Mouse (Mus musculus) thymus, postnatal 14 days (tissue): ENCODE measurements at regions not wholly inside any gene's neighbourhood (a gene's known extent, or its start where the extent isn't known, plus 50 kb on each side); places are given as distances from the start of the nearest gene placed in this dataset.

ENCODE experiments used
- DNase-seq: peaks from one replicate; pipeline ENCODE4 v3.0.0; 2021

DNA sequence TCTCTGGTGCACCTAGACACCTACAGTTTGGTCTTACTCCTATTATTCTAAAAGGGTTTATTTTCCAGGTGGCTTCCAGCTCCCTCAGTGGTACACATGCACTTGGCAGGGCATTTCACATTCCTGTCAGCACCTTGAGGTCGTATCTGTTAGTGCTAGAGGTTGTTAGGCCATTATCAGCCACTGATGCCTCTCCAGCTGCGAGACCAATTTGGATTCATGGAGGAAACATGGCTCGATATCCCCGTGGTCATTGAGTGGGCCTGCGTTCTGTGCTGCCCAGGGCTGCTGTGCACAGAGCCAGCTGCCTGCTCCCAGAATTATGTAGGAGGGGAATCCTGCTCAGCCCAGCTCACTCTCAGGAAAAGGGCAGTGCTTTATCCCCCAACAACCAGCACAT, 60.1 kb upstream of the Irx1 start:
- DNase-seq, result no peak

GRCm38 (mm10) chr13:72043930-72044470, 80.5 kb upstream of the Irx1 start:
- DNase-seq, result no peak

- DNase-seq, result no peak
These were observed 92.9 kb upstream of the Irx1 start for GRCm38 (mm10) chr13:72056469-72056868.

DNA sequence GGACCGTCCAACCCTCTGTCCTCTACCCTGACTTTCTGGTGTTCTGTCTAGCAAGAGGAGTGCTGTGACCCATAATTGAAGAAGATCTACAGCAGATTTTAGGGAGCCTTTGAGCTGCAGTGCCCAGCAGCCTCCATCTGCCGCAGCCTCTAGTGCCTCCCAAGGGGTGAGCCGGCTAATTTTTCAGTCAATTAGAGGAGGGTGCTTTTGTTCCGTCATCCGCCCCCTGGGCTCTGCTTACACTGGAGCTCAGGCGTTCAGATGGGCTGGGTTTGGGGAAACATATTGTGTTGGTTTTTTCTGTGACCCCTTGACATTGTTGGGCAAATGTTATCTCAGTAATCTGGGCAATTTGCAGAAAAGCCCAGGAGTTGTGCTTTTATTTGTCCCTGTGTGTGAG, 98.1 kb upstream of the Irx1 start:
- DNase-seq, result no peak

DNA sequence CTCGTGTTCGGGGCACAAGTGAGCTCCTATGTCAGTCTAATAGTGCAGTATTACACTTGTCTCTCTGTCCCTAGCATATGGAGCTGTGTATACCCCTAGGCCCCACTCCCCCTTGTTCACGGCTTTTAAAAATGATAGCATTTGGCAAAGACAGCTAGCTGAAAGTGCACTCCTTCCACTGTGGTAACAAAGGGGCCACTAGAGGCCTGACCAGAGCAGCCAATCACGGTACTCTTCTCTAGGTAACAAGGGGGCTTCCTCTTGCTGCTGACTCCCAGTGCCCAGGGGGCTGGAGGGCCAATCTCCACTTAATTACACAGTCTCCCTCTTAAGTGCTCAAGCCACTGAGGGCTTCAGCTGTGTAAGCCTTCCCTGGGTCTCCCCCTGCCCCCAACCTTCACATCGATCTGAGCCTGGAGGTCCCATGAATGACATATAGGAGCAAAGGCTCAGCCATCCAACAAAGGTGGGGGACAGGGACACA, 99.8 kb upstream of the Irx1 start:
- no peak for DNase-seq

GRCm38 (mm10) chr13:72096585-72096984, 133.1 kb upstream of the Irx1 start:
- DNase-seq, result no peak

- no peak for DNase-seq
These were observed 133.7 kb upstream of the Irx1 start for GRCm38 (mm10) chr13:72097268-72097667.

GRCm38 (mm10) chr13:72097811-72098210, 134.3 kb upstream of the Irx1 start:
- DNase-seq, result no peak

GRCm38 (mm10) chr13:72100741-72101140, 137.2 kb upstream of the Irx1 start:
- DNase-seq, result no peak

GRCm38 (mm10) chr13:72108666-72109065, 145.1 kb upstream of the Irx1 start:
- DNase-seq, result no peak

DNA sequence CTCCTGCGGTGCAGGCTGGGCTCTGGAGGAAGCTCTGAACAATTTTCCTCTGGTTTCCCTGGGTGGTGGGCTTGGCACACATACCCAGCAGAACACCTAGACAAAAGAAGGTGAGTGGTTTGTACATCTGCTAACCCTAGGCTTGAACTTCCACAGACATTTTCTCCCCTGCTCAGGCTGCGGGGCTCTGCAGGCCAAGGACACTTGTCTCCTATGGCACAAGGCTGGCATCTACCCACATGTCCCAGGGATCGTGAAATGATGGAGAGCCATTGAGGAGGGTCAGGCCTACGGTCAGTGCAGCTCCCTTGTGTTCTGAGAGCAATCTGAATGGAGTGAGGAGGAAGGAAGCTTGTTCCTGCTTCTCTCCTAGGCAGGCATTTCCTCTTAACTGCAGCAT, 150.4 kb upstream of the Irx1 start:
- no peak for DNase-seq

DNA sequence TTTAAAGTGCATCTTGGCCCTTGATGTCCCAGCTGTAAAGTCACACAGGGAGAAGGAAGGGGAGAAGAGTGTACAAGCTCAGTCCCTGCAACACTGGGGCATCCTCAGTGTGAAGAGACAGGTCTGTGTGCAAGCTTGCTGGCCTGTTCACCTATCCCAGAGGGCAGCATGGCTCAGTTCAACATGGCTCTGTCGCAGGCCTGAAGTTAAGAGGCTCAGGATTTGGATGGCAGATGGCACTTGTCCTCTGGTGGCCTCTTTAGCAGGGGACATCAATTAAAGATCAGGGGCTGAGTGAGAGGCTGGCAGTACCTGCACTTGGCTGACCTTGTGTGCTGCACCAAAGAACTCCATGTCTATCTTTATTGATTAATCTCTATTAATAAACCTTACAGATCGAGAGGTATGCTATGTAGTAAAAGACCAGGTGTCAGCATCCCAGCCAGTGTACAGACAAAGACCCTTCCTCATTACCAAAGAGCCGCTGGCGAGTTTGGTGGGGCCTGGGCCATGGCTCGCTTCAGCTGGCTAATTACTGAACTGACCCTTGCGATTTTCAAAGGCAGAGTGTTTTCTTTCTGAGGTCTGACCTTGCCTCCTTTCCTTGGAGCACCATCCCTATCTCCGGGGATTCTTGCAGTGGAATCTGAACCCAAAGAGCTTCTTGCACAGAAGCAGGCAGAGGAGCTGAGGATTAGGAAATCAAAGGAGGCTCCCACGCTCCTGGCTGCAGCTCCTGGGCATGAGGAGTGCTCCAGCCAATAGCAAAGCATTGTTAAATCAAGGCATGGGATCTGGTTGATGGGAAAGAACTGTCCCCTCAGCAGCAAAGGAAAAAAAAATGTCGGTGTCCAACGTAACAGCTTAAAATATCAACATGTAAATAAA, 151.5 kb upstream of the Irx1 start:
- DNase-seq, result no peak

DNA sequence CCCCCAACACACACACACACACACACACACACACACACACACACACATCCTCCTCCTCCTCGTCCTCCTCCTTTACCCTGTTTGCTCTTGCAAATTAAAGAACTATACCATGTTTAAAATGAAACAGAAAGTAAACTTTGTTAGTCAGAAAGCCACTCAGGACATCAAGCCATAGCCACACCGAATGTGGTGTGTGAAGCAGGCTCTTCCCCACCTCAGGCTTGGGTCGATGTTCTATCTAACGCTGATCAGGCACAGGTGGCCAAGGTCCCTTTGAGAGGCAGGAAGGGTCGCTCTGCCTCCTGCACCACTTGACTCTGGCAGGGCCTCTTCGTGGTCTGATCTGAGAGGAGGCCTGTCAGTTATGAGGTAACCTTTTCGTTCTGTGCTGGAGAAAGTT, 156.9 kb upstream of the Irx1 start:
- DNase-seq, result no peak

GRCm38 (mm10) chr13:72120911-72121553, 157.5 kb upstream of the Irx1 start:
- no peak for DNase-seq

DNA sequence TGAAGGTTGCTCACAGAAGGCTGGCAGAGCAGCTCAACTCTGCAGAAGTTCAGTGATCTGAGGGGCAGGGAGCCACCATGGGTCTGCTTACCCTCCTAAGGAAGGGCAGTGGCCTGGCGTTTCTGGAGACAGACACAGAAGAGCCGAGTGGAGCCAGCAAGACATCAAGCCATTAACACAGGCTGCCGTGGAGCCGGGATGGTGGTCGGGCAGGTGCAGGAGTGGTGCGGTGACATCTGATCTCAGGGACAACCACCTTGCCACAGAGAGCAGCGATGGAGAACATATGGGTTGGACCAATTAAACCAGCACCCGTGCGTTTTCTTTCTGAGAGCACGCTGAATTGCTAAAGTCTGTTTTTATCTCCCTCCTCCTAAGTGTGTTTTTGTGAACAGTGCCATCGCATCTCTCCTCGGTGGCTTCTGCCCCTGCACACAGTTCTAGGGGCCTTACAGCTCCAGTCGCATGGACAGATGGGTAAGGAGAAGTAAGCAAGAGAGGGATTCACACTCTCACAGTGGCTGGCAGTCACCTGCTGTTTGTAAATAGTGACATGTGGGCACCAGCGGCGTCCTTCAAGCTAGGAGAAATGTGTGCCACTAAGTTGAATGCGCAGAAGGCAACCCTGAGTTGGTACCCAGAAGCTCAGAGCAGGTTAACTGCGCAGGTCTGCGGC, 158.2 kb upstream of the Irx1 start:
- peak; percentile 4 for DNase-seq

DNA sequence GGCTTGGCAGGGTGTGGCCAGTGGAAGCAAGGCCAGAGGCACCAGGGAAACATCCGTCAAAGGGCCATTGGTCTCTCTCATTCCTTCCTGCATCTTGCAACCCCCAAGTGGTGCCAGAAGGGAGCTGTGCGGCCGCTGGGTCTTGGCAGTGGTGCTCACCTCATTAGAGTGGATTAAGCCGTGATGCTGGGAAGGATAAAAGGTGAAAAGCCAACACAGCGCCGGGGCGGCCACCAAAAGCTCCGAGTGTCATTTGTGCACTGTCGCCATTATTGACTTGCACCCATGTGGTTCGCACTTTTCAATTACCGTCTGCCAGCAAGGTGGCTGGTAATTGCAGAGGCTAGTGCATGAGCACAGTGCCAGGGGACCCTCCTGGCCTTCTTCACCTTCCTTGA, 158.7 kb upstream of the Irx1 start:
- peak; percentile 4 for DNase-seq

- no peak for DNase-seq
These were observed 164.8 kb upstream of the Irx1 start for GRCm38 (mm10) chr13:72128306-72128705.

GRCm38 (mm10) chr13:72131341-72131740, 167.8 kb upstream of the Irx1 start:
- DNase-seq, result no peak

DNA sequence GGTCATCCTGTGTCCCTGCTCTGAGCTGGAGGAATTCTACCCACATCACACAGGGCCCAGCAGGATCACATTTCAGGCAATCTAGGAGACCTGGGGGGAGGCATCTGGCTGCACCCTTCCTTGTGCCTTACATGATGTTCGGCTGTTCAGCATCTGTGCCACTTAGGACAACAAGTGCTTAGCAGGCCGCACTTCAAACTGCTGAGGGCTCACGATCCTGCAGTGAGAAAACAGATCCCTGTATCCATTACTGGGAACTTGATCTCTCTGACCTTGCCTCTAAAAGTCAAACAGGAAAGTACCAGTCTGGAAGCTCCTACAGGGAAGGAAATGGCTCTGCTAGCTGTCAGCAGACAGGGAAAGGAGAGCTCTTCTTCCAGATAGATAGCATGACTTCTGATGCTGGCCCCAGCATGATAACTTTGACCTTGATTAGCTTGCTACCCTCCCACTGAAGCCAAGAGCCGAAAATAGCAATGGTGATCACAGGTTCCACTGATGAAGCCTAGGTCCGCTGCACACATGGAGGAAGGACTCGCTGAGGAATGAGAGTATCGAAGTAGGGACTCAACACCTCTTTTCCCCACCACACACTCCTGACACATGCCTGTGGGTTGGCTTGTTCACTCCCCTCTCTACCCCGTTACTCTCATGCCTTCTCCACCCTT, 170.7 kb upstream of the Irx1 start:
- DNase-seq, result no peak

- no peak for DNase-seq
These were observed 202.7 kb upstream of the Irx1 start for GRCm38 (mm10) chr13:72166225-72166624.

DNA sequence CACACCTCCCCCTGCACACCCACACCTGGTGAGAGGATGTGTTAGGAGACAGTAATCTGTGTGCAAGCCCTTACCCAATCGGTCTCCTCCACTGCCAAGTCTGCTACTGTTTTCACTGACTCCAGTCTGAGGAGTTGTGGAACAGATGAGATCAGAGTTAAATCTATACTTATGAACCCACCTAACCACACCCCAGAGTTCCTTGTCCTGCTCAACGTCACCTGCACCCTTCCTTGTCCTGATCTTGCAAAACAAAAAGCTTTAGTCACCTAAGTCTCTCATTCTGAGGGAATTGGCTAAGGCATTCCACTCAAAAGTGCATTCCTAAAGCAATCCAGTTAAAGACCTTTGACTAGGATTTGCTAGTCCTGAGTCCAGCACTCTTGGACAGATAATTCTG, 203.9 kb upstream of the Irx1 start:
- DNase-seq, result no peak

- no peak for DNase-seq
These were observed 220.1 kb upstream of the Irx1 start for GRCm38 (mm10) chr13:72183636-72184035.
